Mouse (Mus musculus) embryonic fibroblast, embryonic 13.5 days (primary cell): Measurements from ENCODE around the gene Lingo2. TPM values are rescaled to one million over a fixed set of nuclear protein-coding genes. Genes with fewer than 3 reads are reported as not detected.

ENCODE experiments used
- H3K27ac ChIP-seq: 2 replicates; pipeline ENCODE4 v1.5.1; 2012; ENCODE audit warnings: low read length, control low read depth, inconsistent platforms; ENCODE audit not compliant: insufficient read depth
- H3K4me1 ChIP-seq: 2 replicates; pipeline ENCODE4 v1.6.1; 2011; ENCODE audit warnings: low read length; ENCODE audit not compliant: control insufficient read depth, insufficient read depth
- H3K4me3 ChIP-seq: 2 replicates; pipeline ENCODE4 v1.5.1; 2011; ENCODE audit warnings: mild to moderate bottlenecking, control low read depth, low read length; ENCODE audit not compliant: insufficient read depth
- CTCF ChIP-seq: IDR thresholded peaks from 2 replicates; pipeline ENCODE4 v1.5.1; 2011; ENCODE audit warnings: mild to moderate bottlenecking, control low read depth, low read length, moderate library complexity, borderline replicate concordance; ENCODE audit not compliant: insufficient read depth
- POLR2A ChIP-seq: IDR thresholded peaks from 2 replicates; pipeline ENCODE4 v1.6.1; 2011; ENCODE audit warnings: low read depth, mild to moderate bottlenecking, control low read depth, low read length, moderate library complexity
- polyA plus RNA-seq: library from polyadenylated mRNA; stranded (reverse); fragments of >200 nt; gene quantifications from 2 replicates; pipeline ENCODE4 v1.2.4, GENCODE M21; 2011; ENCODE audit warnings: low read depth; ENCODE audit not compliant: missing spikeins, insufficient read length

The Lingo2 gene
- polyA plus RNA-seq, 1 experiment: 3.9 TPM

DNA sequence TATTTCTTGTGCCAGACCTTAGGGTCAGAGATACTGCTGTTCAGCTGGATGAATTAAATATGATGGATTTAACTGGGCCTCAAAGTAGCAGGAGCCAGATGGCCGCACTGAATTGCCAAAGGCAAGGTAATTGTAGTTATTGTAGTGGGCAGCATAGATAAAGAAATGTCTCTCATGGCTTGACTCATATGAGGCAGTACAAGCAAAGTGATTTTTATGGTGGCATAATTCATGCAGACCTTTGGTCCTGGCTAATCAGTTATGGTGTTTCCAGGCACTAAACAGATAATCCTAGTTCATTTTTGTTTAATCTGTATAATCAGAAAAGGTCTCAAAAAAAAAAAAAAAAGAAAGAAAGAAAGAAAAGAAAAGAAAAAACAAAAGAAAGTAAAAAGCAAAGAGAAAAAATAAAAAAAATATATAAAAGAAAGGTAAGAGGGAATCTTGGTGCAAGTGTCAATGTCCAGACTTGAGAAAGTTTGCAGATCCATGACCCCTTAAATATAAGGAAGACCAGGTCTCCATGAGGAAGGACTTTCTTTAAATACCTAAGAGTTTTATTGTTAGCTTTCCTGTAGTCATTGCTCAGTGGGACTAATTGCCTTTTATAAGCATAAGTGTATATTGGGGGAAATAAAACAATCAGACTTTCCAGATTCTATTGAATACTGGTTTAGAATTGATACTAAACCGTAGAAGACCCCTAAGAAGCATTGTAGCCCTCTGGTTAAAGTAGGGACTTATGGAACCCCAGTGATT lies 959.4 kb downstream of the Lingo2 start:
- Histone ChIP-seq H3K4me3 (no peak overlapping the region), H3K27ac (no peak overlapping the region), H3K4me1 (no peaks in the 10 kb centered on the region)
- no peak for TF ChIP-seq POLR2A
- TF ChIP-seq CTCF: no peak

DNA sequence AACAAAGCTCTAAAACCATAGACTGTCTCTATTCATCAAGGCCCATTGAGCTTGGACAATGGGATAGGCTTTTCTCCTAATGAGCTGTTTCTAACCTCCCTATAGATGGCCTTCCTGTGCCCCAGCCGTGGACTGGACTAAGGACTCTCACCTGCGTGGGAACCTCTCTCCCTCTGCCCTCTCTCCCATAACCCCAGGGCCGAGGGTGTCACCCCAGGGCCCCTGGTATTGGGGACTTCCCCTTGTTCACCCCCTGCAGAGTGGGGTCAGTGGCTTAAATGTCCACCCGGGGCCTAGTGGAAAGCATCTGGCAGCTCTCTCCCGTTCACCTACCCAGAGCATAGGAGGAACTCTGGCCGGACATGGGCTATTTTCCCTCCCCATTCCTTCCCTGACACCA lies 965.5 kb downstream of the Lingo2 start:
- TF ChIP-seq CTCF (no peak), POLR2A (no peak)
- Histone ChIP-seq H3K4me3 (no peak overlapping the region), H3K4me1 (no peaks in the 10 kb centered on the region), H3K27ac (no peak overlapping the region)

DNA sequence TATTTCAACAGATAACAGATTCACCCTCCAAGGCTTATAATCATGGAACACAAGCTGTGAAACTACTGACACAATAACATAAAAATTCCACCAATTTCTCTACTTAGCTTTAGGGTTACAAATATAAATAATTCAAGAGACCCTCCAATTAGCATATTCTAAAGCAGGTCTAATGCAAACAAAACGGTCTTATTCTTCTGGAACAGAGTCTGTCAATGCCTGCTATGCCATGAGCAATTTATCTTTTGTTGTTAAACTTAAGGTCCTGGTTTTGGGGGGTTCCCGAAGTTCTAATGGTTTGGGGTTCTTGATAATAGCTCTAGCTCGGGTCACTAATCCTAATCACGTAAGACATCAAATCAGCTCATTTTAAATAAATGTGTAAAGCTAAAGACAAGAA lies 988.0 kb downstream of the Lingo2 start:
- H3K4me3 ChIP-seq: no peak overlapping the region
- no peaks in the 10 kb centered on the region; the same call in 1 of the 2 replicates for H3K4me1 ChIP-seq
- H3K27ac ChIP-seq: no peak overlapping the region
- no peak for TF ChIP-seq POLR2A

DNA sequence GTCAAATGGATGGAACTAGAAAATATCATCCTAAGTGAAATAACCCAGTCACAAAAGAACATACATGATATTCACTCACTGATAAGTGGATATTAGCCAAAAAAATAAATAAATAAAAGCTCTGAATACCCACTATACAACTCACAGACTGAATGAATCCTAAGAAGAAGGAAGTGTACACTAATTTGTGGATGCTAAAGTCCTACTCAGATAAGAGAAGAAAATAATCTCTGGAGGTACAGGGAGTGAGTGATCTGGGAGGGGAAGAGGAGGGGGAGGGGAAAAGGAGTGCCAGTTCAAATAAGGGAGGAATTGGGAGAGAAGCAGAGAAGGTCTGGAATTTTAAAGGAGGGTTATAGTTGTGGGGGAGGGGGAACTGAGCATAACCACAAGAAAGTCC lies 999.7 kb downstream of the Lingo2 start:
- TF ChIP-seq POLR2A (no peak), CTCF (no peak)
- Histone ChIP-seq H3K4me3 (no peak overlapping the region), H3K27ac (no peak overlapping the region)

DNA sequence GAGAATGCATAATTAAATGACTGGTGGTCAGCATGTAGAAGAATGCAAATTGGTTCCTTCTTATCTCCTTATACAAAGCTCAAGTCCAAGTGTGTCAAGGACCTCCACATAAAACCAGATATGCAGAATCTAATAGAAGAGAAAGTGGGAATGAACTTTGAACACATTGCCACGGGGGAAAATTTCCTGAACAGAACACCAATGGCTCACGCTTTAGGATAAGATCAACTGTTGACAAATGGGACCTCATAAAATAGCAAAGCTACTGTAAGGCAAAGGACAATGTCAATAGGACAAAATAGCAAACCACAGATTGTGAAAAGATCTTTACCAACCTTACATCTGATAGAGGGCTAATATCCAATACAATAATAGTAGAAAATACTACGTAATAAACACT lies 1000.3 kb downstream of the Lingo2 start:
- Histone ChIP-seq H3K4me3 (no peak overlapping the region), H3K4me1 (no peaks in the 10 kb centered on the region), H3K27ac (no peak overlapping the region)
- TF ChIP-seq CTCF (no peak), POLR2A (no peak)

More for the DNA sequence above, 999.7 kb downstream of the Lingo2 start:
- H3K4me1 ChIP-seq: no peaks in the 10 kb centered on the region

DNA sequence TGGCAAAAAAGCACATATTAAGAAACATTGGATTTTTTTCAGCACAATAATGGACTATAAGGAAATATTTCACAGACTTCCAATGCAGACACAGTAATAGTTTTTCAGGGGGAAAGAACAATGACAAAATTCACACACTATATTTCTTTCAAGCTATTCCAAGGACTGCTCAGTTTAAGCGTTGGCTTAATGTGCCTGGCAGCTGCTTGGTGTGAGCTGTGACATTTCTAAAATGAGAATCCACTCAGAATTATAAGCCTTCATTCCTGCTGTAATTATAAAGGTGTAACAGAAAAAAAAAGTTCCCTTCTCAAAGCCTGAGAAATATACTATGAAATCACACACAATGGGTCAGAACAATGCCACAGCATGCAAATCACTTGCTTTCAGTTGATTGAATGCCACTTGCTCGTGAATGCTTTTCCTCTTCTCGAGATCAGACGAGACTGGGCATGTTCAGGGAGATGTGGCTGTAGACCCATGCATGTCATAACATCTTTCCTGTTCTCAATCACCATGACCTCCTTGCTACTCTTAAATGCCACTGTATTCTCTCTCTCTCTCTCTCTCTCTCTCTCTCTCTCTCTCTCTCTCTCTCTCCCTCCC lies 1017.4 kb downstream of the Lingo2 start:
- H3K27ac ChIP-seq: no peak overlapping the region

DNA sequence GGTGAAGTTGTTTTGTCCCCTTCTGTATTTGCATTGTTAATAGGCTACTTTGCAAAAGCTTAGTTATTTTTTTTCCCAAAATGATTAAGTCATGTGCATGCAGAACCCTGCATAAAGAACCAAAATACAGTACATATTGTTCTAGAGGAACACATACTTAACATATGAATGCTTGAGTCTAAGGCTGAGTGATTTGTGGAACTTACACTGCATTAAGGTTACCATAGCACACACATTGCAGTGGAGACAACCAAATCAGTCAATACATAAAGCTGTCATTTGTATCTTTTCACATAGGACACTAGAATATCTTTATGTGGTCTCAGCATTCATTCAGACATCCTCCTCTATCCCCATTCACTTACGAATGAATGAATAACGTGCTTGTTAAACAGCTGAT lies 1023.8 kb downstream of the Lingo2 start:
- H3K4me3 ChIP-seq: no peak overlapping the region
- H3K27ac ChIP-seq: no peak overlapping the region
- no peaks in the 10 kb centered on the region for H3K4me1 ChIP-seq
- no peak for TF ChIP-seq POLR2A
- no peak for TF ChIP-seq CTCF

More for the DNA sequence above, 1017.4 kb downstream of the Lingo2 start:
- H3K4me1 ChIP-seq: no peaks in the 10 kb centered on the region
- H3K4me3 ChIP-seq: no peak overlapping the region
- no peak for TF ChIP-seq CTCF
- TF ChIP-seq POLR2A: no peak

DNA sequence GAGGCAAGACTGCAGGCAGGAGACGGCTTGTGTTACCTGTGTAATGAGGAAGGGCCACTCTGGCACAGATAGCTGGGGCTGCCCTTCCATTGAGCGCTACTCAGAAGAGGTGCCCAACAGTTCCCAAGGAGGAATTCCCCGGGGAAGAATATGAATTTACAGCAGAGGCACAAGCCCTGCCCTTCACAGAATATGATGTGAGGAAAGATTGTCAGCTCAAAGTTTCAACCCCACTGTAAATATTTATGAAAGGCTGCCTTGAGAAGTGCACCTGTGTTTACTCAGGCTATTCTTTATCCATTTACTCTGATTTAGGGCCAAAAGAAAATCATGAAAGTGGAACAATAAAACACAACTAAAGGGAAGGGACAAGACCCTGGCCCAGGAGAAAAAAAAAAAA lies 1034.1 kb downstream of the Lingo2 start:
- no peak for TF ChIP-seq POLR2A
- TF ChIP-seq CTCF: no peak
- no peak overlapping the region for H3K27ac ChIP-seq
- no peaks in the 10 kb centered on the region for H3K4me1 ChIP-seq
- no peak overlapping the region for H3K4me3 ChIP-seq

DNA sequence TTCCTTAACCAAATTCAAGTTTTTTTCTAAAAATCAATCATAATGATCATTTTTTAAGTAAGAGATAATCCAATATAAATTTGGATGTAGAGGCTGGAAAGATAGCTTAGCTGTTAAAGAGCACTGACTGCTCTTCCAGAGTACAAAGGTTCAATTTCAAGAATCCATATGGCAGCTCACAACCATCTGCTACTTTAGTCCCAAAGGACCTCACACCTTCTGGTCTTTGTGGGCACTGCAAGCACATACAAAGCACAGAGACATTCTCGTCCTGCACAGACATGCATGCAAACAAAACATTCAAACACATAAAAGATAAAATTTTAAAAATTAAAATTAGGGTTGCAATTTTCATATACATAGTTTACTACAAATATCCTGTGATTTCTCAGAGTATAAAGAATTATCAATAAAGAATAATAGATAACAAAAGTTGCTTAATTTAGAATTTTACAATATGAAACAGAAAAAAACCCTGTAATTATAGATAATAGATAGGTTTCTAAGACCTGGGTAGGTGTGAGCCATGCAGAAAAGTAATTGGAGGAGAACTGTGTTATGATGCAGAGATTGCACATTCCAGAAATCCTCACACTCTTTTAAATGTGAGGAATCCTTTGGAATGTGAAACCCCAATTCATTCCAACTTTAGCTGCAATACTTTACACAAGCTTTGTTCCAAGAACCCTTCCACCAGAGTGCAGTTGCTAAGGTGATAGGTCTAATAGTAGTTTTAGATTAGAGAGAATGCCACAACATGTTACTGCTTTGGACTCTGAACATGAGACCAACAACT lies 1053.6 kb downstream of the Lingo2 start:
- no peak overlapping the region for H3K27ac ChIP-seq
- H3K4me3 ChIP-seq: no peak overlapping the region
- TF ChIP-seq CTCF (no peak), POLR2A (no peak)
- H3K4me1 ChIP-seq: peaks cover 6% of the 10 kb centered on the region
